Mouse (Mus musculus): Measurements from ENCODE around the gene Wnt6.

Wnt6 gene

DNA sequence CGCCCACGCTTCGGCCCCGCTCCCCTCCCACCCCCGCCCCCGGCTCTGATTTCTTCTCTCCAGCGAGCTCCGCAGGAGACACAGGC, at the start of gene Wnt6:
TSS of gene Wnt6 (plus strand) at position 48 of the 86 bp plus-strand sequence.
- DNase-seq (ENCODE audit: low spot score in 2 of 2): no peak

DNA sequence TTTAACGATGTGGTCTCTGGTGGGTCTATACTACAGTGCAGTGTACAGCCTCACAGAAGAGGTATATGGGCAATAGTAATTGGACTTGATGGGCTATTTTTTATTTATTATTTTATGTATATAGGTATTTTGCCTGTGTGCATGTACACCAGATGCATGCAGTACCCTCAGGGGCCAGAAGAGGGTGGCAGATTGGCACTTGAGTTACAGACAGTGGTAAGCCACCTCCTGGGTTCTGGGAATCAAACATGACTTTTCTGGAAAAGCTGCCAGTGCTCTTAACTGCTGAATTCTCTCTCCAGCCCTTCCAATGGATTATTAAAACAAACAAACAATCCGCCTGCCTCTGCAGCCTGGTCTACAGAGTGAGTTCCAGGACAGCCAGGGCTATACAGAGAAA, 47.9 kb upstream of the Wnt6 start:
- DNase-seq (ENCODE audit: low spot score in 2 of 2): no peak

DNA sequence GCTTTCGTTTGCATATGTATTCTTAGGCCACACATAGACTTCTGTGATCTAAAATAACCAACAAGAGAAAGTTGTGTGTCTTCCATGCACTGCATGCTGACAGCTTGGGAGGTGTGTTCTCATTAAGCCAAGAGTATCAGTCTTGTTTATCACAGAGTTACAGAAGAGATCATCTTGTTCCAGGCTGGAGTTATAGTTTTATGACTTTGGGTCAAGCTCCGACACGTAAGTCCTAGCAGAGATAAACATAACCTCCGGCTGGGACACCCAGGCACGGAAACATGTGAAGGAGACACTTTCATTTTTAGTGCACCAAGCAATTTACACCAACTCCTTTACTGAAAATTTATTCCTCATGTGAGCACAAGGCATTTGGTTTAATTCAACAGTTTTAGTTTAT, 45.6 kb upstream of the Wnt6 start:
- no peak for DNase-seq (ENCODE audit: low spot score in 2 of 2)

DNA sequence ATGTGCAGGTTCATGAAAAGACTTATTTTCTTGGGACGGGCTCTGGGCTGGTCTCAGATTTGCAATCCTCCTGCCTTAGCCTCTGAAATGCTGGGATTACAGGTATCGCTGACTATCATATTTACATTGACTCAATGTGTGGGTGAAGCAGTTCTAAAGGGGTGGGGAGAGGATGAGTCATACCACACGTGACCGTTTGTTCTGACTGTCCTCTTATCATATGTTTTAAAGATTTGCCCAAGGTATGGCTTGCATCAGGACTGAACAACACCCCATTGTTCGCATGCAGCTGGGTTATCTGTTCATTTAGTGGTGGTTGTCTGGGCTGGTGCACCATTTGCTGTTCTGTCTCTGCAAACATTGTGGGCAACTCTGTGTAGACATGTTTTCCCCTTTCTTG, 45.0 kb upstream of the Wnt6 start:
- DNase-seq (ENCODE audit: low spot score in 2 of 2): no peak

DNA sequence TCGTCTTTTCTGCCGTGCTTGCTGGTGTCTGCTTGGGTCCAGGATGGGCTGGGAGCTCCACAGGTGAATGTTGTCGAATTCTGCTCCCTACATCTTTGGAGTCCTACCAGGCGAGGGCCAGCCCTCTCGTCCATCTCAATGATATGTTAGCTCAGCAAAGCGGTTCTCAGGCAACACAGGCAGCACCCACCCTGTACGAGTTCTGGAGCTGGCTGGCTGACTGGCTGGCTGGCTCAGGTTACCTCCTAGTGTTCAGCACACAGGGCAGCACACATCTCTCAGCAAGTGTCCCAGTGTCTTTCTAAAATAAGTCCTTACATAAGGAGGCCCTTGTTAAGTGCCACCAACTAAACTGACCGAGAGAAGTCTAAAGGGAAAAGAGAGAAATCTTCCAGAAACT, 43.2 kb upstream of the Wnt6 start:
- DNase-seq (ENCODE audit: low spot score in 2 of 2): no peak

DNA sequence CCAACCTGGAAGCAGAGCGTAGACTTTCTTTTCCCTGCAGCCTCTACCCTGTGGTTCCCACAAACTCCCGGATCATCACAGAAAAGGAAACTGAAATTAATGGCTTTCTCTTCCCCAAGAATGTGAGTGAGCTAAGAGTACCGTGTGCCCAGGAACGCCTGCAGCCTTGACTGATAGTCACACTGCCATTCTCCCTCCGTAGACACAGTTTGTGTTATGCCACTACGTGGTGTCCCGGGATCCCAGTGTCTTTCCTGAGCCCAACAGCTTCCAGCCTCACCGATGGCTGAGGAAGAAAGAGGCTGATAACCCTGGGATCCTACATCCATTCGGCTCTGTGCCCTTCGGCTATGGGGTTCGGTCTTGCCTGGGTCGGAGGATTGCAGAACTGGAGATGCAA, 34.7 kb upstream of the Wnt6 start:
- no peak for DNase-seq (ENCODE audit: low spot score in 2 of 2)

DNA sequence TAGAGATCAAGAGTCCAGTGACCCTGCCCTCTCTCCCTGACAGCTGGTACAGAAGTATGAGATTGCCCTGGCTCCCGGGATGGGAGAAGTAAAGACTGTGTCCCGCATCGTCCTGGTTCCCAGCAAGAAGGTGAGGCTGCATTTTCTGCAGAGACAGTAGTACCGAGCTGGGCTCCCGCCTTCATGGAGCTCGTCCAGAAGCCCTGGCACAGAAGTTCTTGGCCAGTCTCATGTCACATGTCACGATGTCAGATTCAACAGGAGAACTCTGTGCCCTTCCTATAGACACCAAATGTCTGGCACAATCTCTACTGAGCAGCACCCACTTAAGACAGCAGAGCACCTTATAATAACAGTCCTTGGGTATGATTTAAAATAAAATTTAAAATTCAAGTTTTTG, 34.2 kb upstream of the Wnt6 start:
- no peak for DNase-seq (ENCODE audit: low spot score in 2 of 2)

DNA sequence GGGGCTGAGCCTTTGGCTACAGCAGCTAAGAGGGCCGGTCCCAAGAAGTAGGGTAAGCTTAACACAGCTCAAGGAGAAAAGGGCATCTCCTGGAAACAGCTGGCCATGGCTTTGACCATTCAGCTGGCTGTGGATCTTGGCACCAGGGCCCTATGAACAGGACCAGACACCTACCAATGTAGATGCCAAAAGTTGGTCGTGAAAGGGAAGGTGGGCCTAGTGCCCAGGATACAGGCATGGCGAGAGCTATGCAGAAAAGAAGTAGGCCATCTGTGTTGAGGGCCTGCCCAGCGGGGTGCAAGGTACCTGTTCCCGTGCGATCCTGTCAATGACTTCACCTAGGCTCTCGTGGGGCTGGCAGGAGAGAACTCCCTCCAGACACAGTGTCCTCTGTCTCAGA, 30.8 kb upstream of the Wnt6 start:
- no peak for DNase-seq (ENCODE audit: low spot score in 2 of 2)

DNA sequence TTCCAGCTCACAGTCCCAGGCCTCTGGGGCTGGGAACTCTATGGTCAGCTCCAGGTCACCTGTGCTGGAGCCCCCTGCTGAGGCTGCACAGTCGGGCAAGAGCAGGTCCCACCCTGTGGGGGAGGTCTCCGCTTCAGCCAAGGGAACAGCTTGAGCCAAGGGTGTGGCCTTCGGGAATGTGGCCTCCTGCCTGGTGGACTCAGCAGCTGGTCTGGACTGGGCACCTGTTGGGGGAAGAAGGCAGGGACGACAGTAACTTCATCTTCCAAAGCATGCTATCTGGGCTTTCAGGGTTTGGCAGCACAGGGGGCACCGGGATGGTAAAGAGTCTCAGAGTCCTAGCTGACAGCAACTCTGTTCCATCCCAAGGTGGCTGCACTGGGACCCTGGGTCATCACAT, 24.4 kb upstream of the Wnt6 start:
- DNase-seq (ENCODE audit: low spot score in 2 of 2): no peak

DNA sequence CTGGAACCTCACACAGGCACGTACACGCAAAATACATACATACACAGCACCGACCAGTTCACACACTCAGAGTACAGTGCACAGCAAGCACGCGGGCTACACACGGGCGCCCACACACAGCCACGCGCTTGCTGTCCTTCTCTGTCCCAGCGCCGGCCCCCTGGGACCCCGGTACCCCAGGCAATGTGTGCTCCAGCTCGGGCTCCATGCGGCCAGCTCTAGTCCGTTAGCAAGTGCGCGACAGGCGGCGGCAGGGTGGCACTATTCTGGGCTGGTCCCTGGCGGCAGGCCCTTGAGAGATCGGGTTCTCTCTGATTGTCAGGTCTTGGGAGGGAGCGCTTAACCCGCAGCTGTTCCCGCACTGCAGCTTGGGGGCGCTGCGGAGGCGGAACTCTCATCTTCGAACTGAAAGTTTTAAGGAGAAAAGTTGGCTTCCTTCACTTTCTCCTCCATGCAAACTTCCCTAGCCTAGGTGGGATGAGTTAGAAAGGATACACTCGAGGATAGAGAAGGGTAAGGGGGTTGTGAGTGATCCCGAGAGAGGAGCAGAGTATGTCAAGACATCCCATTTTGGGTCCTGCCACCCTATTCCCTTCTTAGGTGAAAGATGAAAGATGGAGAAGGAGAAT, 22.9 kb upstream of the Wnt6 start, which contains the start of gene Prkag3:
TSS of gene Prkag3 (minus strand) at position 579 of the 629 bp plus-strand sequence.
- DNase-seq (ENCODE audit: low spot score in 2 of 2): peak in 1 of 2 experiments; percentile 33

DNA sequence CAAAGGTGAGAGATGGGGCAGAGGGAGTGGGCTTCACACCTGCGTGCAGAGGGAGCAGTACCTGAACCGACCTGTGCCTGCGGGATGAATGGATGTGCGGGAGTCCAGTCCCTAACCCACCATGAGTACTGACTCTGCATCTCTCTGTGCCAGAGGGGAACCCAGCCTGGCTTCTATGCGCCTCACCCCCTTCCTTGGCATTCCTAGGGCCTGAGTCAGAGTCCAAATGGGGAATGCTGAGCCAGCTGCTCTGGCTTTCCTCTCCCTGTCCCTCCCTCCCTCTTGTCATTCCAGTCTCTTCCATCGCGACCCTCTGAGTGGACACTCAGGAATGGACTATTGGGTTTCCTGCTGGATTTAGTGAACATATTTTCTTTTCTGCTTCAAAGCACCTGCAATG, 22.4 kb upstream of the Wnt6 start:
- DNase-seq (ENCODE audit: low spot score in 2 of 2): no peak

DNA sequence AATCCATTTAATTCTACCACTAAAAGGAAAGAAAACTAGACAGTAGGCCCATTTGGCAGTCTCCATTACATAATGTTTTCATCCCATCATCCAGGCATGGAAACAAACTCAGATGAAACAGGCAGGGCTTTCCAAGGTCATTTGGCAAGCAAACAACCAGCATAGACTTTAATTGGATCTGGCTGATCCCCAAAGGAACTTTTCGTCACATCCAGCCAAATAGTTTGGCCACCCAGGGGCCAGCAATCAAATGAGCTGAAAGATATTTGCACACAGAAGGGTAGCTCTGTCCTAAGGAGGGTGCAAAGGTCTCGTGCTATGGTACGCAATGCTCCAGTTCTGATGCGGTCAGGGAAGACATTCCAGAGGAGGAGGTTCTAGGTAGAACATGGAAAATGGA, 21.0 kb upstream of the Wnt6 start:
- DNase-seq (ENCODE audit: low spot score in 2 of 2): peak in 1 of 2 experiments; percentile 22

DNA sequence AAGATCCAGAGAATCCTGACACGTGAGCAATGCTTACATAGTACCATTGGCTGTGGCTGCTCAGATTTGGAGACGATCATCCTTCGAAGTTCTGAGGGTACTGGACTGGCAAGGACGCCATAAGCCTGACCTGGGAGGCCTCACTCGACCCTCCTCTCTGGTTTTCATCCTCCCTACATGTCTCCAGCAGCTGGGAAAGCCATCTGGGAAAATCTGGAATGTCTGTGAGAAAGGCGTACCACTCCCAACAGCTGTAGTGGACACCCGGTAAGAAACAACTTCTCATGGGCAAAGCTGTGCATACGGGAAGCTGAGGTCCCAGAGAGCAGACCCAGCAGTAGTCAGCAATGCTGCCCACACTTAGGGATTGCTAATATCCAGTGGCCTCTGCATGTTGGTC, 19.5 kb upstream of the Wnt6 start:
- DNase-seq (ENCODE audit: low spot score in 2 of 2): no peak

DNA sequence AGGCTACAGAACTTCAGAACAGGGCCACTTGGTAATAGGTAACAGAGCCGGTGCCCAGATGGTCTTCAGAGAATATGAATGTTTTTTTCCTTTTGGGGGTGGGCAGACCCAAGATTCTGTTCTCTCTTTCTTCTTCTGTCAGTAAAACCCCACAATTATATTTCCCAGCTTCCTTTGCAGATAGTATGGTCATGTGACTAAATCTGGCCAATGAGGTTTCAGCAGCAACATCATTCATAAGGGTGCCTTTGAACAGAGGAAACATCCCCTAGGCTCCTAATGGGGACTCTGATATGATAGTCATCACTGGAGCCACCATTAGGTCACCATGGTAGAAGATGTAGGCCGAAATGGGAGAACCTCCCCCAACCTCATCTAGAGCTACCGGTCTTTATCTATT, 18.9 kb upstream of the Wnt6 start:
- no peak for DNase-seq (ENCODE audit: low spot score in 2 of 2)

DNA sequence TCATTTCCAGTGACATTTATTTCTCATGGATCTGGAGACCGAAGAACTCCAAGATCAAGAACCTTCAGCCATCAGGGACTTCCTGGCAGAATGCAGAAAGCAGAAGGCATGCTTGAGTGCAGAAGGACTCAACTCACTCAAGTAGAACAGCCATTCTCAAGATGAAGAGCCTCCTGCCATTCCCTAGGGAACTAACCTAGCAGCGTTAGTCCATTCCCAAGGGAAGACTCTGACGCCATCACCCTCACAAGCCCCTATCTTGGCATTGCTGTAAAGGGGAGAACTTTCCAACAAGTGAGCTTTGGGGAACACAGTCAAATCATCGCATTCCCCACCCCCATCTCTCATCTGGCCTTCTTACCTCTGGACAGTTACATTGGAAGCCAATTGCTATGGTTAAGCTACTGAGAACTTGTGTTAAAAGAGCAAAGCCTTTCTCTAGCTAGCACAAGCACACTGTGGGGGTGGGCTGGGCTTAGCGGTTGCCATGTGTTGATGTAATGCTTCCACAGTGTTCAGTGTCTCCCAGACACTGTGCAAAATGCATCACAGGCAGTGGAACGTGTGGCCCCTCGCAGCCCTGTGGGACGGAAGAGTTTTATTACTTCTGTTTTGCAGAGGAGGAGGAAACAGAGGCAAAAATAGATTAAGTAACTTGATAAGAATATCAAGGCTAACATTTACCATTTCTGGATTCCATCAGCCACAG, 18.3 kb upstream of the Wnt6 start:
- no peak for DNase-seq (ENCODE audit: low spot score in 2 of 2)

DNA sequence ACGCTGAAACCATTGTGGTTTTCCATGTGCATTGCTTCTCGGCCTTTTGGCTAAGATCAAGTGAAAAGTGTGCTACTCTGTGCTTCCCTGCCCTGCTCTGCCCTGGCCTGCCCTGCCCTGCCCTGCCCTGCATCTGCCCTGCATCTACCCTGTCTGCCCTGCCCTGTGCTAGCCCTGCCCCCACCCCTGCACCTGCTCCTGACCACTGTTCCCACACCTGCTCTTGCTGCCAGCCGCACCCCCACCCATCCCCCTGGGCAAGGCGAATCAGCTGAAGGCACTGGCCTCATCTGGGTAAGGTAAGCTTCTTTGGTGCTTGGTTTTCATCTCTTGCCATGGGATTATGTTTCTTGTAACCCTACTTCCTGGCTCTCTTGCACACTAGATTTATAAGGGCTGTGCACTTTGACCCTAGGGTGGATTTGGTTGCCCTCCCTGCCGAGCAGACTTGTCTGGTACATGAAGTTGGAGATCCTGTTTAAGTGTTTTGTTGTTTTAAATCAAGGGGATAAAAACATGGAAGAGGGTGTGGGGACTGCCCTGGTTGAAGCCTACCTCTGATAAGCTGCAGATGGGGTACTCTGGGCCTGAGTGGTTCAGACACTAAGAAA, 17.4 kb upstream of the Wnt6 start:
- DNase-seq (ENCODE audit: low spot score in 2 of 2): no peak

DNA sequence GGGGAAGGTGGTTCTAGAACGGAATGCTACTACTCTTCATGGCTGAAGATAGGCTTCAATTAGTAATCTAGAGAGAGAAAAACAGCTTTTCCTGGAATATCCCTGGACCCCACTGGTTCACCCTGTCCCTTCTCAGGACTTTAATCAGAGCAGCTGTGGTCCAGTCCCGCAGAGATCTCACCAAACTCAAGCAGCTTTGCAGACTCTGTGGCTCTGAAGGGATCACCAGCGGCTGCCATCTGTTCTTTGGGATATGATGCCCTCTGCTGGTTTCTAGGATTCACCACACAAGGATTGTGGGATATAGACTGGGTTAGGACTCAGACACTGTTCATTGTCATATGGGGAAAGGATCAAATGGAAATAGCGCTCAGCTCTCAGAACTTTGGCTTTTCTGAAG, 11.9 kb upstream of the Wnt6 start:
- DNase-seq (ENCODE audit: low spot score in 2 of 2): peak in 1 of 2 experiments; percentile 54

DNA sequence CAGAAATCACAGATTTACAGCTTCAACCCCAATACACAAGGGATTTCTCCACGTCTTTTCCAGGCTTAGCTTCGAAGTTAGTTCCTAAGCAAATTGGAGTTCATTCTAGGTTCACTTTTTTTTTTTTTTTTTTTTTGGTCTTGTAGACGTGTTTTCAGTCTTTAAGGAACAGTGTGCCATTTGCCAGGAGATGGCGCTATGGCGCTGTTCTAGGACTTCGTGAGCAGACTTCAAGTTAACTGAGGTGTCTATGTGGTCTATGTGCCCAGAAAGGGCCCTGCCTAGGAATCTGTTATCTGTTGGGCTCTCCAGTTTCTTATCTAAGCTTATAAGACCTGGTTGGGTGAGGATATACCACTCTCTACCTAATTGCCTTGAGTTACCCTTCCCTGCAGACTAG, 8.6 kb upstream of the Wnt6 start:
- peak in 1 of 2 experiments; percentile 73 for DNase-seq (ENCODE audit: low spot score in 2 of 2)

DNA sequence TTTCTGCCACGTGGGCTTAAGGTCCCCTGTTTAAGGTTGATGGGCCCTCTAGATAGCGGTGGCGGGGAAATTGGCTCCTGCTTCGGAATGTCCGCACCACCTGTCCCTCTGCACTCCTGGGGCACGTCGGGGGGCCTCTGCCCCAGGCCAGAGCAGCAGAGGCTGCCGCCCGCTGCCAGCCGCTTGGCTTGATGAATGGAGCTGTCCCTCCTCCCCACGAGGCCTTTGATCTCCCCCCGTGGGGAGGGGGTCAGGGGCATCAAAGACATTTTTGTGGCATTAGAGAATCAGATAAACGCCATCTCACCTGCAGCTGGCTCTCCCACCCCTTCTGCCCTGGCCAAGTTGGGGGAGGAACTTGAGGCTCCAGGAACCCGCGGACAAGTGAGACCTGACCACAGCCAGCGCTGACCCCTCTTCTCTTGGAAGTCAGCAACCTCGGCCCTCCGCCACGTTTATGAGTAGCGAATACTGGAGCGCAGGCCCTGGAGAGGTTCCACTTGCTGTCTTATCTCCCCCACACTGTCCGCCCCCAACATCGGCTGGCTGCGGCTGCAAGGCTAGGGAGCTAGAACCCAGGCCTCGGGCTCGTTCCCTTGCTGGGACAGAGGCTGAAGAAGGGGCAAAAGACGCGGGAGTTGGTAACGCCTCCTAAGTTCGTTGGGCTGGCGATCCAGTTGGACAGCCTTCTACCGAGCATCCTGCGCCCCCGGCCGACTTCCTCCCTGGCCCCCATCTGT, 795 bp upstream of the Wnt6 start:
- DNase-seq (ENCODE audit: low spot score in 2 of 2): no peak

DNA sequence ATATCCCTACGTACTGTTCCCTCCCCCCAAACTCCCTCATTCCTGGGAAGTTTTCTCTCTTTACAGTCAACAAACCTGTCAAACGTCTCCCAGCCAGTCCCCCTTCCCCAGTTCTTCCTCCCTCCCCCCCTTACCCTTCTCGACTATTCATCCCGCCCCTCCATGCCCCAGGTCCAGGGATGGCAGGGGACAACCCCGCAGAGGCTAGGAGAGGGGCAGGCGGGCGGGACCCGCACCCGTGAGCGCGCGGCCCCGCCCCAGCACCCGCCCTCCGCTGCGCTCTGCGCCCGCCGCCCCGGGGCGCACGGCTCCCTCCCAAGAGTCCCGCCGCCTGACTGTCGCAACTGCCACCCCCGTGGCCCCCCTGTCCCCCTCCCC, 236 bp upstream of the Wnt6 start:
- no peak for DNase-seq (ENCODE audit: low spot score in 2 of 2)

DNA sequence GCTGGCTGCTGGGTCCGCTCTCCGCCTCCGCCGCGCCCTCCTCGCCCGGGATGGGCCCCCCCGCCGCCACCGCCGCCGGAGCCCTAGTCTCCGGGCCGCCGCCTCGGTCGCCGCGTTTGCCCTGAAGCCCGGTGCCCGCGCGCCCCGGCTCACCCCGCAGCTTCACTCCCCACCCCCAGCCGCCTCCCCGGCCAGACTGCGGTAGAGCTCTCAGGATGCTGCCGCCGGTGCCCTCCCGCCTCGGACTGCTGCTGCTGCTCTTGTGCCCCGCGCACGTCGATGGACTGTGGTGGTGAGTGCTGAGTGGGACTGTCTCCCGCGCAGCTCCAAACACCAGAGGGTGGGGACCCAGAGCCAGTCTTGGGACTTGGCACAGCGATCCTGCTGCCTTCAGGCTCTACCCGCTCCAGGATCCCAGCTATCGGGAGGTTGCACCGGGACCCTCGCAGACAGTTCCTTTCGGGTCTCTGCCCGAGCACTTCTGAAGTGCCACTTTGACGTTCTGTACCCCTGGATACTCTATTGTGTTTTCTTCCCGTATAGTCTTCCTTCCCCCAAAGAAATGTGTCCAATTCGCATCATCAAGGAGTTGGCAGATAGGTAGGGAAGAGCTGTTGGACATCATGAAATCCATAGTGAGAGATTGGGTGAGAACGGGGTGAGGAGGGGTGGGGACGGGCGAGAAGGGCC, 384 bp downstream of the Wnt6 start:
- no peak for DNase-seq (ENCODE audit: low spot score in 2 of 2)

DNA sequence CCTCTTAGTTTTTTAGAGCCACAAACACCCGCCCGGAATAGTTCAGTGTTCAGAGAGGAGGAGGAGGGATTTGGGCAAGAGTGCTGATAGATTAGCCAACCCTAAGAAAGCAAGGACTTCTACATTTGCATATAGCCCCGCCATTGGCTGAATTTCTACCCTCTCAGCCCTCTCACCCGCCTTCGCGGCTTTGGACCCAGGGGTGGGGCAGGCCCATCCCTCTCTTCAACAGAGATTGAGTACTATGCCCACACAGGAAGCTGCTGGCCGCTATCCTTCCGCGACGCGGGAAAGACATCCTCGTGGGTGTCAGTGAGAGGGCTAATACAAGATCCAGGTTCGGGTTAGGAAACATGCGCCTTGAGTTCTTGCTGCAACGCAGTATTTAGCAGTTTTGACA, 1.4 kb downstream of the Wnt6 start:
- DNase-seq (ENCODE audit: low spot score in 2 of 2): peak in 1 of 2 experiments; percentile 48

DNA sequence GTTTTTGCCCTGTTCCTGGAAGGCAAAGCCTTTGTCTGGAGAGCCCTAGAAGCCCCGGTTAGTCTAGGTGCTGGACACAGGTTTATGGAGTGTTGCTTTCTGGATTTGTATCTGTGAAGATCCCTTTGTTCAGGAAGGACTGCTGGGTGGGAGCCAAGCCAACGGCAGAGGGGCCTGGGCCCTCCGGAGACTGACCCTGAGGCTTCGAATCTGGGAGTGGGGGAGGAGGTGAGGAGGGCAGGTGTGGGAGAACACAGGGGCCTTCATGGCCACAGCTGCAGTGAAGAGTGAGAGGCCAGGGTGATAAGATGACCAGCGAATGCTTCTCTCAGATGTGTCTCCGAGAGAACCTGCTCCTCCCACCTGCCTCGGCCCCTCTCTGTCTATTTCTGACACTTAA, 2.4 kb downstream of the Wnt6 start:
- no peak for DNase-seq (ENCODE audit: low spot score in 2 of 2)
